Mouse (Mus musculus): ENCODE measurements around the gene Arpc5l. TPM values are rescaled to one million over a fixed set of nuclear protein-coding genes. Genes with fewer than 3 reads are reported as not detected.

Arpc5l gene
- polyA plus RNA-seq, 1 experiment from 2014 or later, result 154 TPM

DNA sequence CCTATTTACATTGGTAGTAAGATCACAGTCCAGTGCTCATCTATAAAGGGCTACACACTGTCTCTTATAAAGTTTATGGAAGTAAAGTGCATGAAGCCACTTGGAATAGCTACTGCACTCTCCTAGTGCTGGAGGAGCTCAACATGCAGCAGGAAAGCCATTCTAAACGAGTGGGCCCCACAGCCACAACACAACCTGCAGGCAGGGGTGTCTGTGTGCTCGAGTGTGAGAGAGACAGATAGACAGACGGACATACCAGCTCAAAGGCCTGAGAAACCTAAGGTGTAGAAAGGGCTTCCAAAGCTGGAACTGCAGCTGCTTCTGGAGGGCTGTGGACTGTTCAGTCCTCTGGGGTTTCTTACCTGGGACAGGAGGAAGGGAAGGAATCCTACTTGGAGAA lies 11.4 kb downstream of the Arpc5l start:
- no peaks in the 10 kb centered on the region for H3K27me3 ChIP-seq
- ATAC-seq (ENCODE audit: low read depth), result no peak
- H3K4me2 ChIP-seq, result no peak overlapping the region
- WGBS, result 86% methylated on average over 3 of the region's 3 CpGs
- peaks cover 93% of the 10 kb centered on the region for H3K36me3 ChIP-seq
- no peak overlapping the region for H3K9ac ChIP-seq
- H3K27ac ChIP-seq (replicated peaks), result no peak overlapping the region
- H3K9me3 ChIP-seq, result no peaks in the 10 kb centered on the region
- 0 out of 2 replicates have a peak, but pooled peaks cover 6% of the 10 kb centered on the region for H3K4me1 ChIP-seq (replicated peaks)
- H3K4me3 ChIP-seq, result no peak overlapping the region

GRCm38 (mm10) chr2:39020004-39020403 lies 14.9 kb downstream of the Arpc5l start:
- Histone ChIP-seq H3K4me3 (no peak overlapping the region), H3K36me3 (peaks cover 92% of the 10 kb centered on the region)

GRCm38 (mm10) chr2:39031611-39032010 lies 26.5 kb downstream of the Arpc5l start:
- no peak overlapping the region for H3K4me2 ChIP-seq
- no peaks in the 10 kb centered on the region for H3K4me1 ChIP-seq (replicated peaks)
- H3K36me3 ChIP-seq, result peaks cover 88% of the 10 kb centered on the region
- 93% methylated on average over 1 of the region's 1 CpGs for WGBS
- H3K9ac ChIP-seq, result no peak overlapping the region
- no peaks in the 10 kb centered on the region for H3K9me3 ChIP-seq
- H3K4me3 ChIP-seq, result no peak overlapping the region
- H3K27ac ChIP-seq (replicated peaks), result no peak overlapping the region
- no peaks in the 10 kb centered on the region for H3K27me3 ChIP-seq
- no peak for ATAC-seq (ENCODE audit: low read depth)

More at GRCm38 (mm10) chr2:39020004-39020403, 14.9 kb downstream of the Arpc5l start:
- Histone ChIP-seq H3K9me3 (no peaks in the 10 kb centered on the region), H3K27me3 (no peaks in the 10 kb centered on the region), H3K27ac (replicated peaks) (no peak overlapping the region), H3K4me2 (no peak overlapping the region), H3K9ac (no peak overlapping the region), H3K4me1 (replicated peaks) (no peaks in the 10 kb centered on the region)
- WGBS, result 95% methylated on average over 1 of the region's 1 CpGs
- no peak for ATAC-seq (ENCODE audit: low read depth)

DNA sequence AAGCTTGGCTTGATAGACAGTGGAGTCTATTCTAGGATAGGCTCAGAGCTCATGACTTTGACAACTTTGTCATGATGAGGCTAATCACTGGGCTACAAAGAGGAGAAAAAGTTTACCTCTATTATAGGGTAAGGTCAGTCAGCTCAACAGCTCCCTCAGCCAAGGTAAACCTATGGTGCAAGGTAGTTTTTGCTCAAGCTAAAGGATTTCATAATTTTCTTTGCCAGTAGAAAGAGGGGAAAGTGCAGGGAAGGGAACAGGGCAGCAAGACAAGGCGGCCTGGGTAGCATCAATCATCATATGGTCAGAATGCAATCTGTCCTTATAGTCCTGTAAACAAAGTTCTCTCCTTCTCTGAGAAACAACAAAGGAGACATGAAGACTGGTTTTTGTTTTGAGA lies 35.1 kb downstream of the Arpc5l start:
- Histone ChIP-seq H3K36me3 (peaks cover 83% of the 10 kb centered on the region), H3K27me3 (no peaks in the 10 kb centered on the region), H3K4me1 (replicated peaks) (no peaks in the 10 kb centered on the region), H3K9me3 (no peaks in the 10 kb centered on the region), H3K4me2 (no peak overlapping the region), H3K9ac (no peak overlapping the region), H3K4me3 (no peak overlapping the region), H3K27ac (replicated peaks) (no peak overlapping the region)
- ATAC-seq (ENCODE audit: low read depth), result no peak
- WGBS, result 100% methylated on average over 1 of the region's 1 CpGs

DNA sequence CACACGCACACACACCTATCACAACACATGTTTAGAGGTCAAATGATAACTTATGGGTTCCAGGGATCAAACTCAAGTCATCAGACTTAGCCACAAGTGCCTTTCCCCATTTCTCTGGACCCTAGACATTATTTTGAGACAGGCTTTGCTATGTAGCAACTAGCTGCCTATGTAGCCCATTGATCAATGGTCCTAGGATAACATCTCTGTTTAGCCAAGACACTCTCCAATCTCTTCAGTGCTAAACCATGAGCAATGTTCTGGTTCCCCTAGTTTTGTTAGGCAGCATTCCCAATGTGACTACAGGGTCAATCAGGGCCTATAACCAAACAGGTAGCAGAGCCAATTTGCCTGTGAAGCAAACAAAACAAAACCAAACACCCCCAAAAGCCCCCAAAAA lies 43.4 kb downstream of the Arpc5l start:
- Histone ChIP-seq H3K4me1 (replicated peaks) (no peaks in the 10 kb centered on the region), H3K27ac (replicated peaks) (no peak overlapping the region), H3K4me3 (no peak overlapping the region), H3K9me3 (no peaks in the 10 kb centered on the region), H3K27me3 (no peaks in the 10 kb centered on the region), H3K36me3 (peaks cover 89% of the 10 kb centered on the region), H3K4me2 (no peak overlapping the region), H3K9ac (no peak overlapping the region)
- 97% methylated on average over 1 of the region's 1 CpGs for WGBS
- ATAC-seq (ENCODE audit: low read depth), result no peak

DNA sequence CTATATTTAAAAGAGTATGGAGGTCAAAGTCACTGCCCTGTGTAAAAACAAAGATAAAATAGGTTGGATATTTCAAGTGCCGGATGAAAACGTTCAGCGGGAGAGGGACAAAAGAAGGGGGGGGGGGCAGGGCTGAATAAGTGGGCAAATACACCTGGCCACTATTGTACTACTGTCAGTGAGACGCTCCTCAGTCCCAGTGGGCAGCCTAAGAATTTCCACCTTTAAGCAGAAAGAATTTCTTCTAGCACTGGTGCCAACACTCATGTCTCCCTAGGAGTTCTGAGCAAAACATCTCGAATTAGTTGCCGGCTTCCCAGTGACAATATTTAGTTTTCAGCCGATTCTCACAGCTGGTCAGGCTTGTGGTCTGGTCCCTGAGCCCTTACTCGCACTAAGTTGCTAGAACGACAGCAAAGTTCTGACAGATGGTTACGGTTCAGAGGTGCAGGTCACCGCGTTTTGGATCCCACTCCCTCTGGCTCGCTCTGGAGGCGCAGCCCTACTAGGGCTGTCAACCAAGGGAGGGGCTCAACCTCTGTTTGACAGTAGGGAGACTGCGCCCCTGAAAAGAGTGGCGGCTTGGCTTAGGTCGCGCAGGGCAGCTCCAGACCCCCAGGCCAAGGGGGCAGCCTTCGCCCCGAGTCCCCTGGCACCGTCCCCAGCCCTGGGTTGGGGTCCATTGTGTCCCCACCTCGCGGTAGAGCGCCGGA lies 59.7 kb downstream of the Arpc5l start:
- peak overlapping the region; percentile 81 for H3K4me2 ChIP-seq
- ATAC-seq (ENCODE audit: low read depth), result peak; percentile 85
- H3K27ac ChIP-seq (replicated peaks), result peak overlapping the region; percentile 88
- peaks cover 14% of the 10 kb centered on the region for H3K4me1 ChIP-seq (replicated peaks)
- H3K9ac ChIP-seq, result peak overlapping the region; percentile 97
- peaks cover 21% of the 10 kb centered on the region for H3K36me3 ChIP-seq
- 7% methylated on average over 25 of the region's 25 CpGs for WGBS
- no peaks in the 10 kb centered on the region for H3K27me3 ChIP-seq
- no peaks in the 10 kb centered on the region for H3K9me3 ChIP-seq
- peak overlapping the region; percentile 81 for H3K4me3 ChIP-seq

Other genes with a start within 250 kb of the Arpc5l start
- gene Nr6a1, start 77.7 kb upstream of the Arpc5l start, polyA plus RNA-seq (2015; fragmentation: Nextera tagmentation; extraction: Ambion mirVana), result 2.9 and 3.9 TPM in 2 replicates
- gene Olfml2a, start 73.4 kb upstream of the Arpc5l start, polyA plus RNA-seq (2015; fragmentation: Nextera tagmentation; extraction: Ambion mirVana), result 10.3 and 14.6 TPM in 2 replicates
- 1.9 and 2.1 TPM in 2 replicates for gene Wdr38, start 7.9 kb upstream of the Arpc5l start, polyA plus RNA-seq (2015; fragmentation: Nextera tagmentation; extraction: Ambion mirVana)
- 752 and 755 TPM in 2 replicates for gene Rpl35, start 276 bp downstream of the Arpc5l start, polyA plus RNA-seq (2015; fragmentation: Nextera tagmentation; extraction: Ambion mirVana)
- 28.4 and 34.6 TPM in 2 replicates for gene Golga1, start 60.2 kb downstream of the Arpc5l start, polyA plus RNA-seq (2015; fragmentation: Nextera tagmentation; extraction: Ambion mirVana)
- 15.9 and 16.1 TPM in 2 replicates for gene Scai, start 185.4 kb downstream of the Arpc5l start, polyA plus RNA-seq (2015; fragmentation: Nextera tagmentation; extraction: Ambion mirVana)
- gene Ppp6c, start 221.1 kb downstream of the Arpc5l start, polyA plus RNA-seq (2015; fragmentation: Nextera tagmentation; extraction: Ambion mirVana), result 74.1 and 74.7 TPM in 2 replicates

Measured in neural tube, embryonic 13.5 days (tissue).